Mouse (Mus musculus) gonadal fat pad, adult 2 months (tissue): ENCODE results near the gene Pnpla8. TPM values are rescaled to one million over a fixed set of nuclear protein-coding genes. Genes with fewer than 3 reads are reported as not detected.
"Not testable (repeated sequence)": the region's sequence is repeated elsewhere in the genome, so short reads cannot be mapped to it uniquely, and the experiment has no call there.

ENCODE experiments used
- DNase-seq: peaks from one replicate; pipeline ENCODE4 v3.0.0-alpha.2; 2012; ENCODE audit warnings: low read depth
- polyA plus RNA-seq: library from polyadenylated mRNA; depleted of rRNA; stranded (reverse); fragments of >200 nt; gene quantifications from 2 replicates; pipeline ENCODE4 v1.2.3, GENCODE M21; 2012; rRNA removed

Pnpla8 gene
- polyA plus RNA-seq: 31.5 and 34.0 TPM in 2 replicates

GRCm38 (mm10) chr12:44221070-44221469, at the start of gene Pnpla8:
TSS of gene Pnpla8 (plus strand) at chr12:44221370.
- DNase-seq: not testable (repeated sequence)

GRCm38 (mm10) chr12:44176331-44177037, 44.7 kb upstream of the Pnpla8 start:
- DNase-seq: no peak

GRCm38 (mm10) chr12:44177038-44177355, 44.2 kb upstream of the Pnpla8 start:
- no peak for DNase-seq

DNA sequence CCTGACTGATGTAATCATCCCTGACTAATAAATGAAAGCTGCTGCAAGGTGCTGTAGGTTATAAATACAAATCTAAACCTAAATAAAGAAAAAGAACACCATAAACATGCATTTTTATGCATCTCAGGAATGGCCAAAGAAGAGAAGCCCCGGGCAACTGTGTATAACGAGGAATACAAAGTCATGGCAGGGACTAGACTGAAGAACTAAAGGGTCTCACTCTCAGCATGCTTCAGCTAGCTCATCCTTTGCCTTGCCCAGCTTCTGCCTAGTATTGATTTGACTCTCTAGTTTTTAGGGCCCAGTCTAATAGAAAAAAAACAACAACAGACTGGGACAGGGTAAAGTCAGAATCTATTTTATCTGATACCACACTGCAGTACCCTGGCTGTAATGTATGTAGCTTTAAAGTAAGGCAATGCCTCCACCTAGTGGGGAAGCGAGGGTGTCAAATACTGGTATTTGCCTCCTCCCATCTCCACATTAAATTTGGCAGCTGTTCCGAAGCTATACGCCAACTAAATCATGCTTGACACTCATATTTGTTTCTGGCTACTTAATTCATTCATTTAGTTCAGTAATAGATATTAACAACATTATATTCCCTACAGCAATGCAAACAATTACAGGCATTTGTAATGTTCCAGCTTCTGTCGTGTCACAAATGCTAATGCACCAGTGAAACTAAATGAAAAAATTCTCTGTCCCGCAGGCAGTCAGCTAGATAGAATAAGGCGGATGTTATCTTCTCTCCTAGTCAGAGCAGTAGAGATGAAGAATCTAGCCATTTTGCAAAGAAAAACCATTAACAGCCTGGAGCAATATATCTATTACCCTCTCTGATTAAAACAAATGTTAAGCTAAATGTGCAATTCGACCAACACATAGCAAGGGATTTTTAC, 39.8 kb upstream of the Pnpla8 start:
- no peak for DNase-seq

- DNase-seq: no peak
Measured at GRCm38 (mm10) chr12:44197873-44198525, 23.2 kb upstream of the Pnpla8 start.

GRCm38 (mm10) chr12:44209141-44209823, 11.9 kb upstream of the Pnpla8 start:
- DNase-seq: no peak

- peak; percentile 69 for DNase-seq
Measured at GRCm38 (mm10) chr12:44209824-44210752, 11.1 kb upstream of the Pnpla8 start, which contains the start of gene Dnajb9. TSS of gene Dnajb9 (minus strand) at chr12:44210326.

- DNase-seq: no peak
Measured at GRCm38 (mm10) chr12:44211555-44211954, 9.6 kb upstream of the Pnpla8 start.

DNA sequence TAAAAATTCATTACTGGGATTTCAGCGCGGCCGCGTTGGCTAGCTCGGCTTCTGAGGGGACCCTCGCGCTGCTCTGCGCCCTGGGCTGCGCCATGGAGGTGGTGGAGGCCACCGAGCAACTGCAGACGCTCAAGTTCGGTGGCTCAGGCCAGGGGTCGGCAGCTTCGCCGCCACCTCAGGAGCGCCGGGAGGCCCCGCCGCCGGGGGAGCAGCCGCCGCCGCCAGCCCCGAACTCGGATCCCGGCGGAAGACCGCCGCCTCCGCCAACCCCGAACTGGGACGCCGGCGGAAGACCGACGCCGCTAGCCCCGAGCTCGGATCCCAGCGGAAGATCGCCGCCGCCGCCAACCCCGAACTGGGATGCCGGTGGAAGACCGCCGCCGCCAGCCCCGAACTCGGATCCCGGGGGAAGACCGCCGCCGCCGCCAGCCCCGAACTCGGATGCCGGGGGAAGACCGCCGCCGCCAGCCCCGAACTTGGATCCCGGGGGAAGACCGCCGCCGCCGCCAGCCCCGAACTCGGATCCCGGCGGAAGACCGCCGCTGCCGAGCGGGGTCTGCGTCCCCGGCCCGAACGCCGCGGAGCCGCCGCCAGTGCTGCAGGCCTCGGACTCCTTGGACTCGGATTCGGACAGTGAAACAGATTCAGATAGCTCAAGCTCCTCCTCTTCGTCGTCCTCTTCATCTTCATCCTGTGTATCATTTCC, 634 bp downstream of the Pnpla8 start:
- DNase-seq: no peak

GRCm38 (mm10) chr12:44223044-44223443, 1.9 kb downstream of the Pnpla8 start:
- no peak for DNase-seq

DNA sequence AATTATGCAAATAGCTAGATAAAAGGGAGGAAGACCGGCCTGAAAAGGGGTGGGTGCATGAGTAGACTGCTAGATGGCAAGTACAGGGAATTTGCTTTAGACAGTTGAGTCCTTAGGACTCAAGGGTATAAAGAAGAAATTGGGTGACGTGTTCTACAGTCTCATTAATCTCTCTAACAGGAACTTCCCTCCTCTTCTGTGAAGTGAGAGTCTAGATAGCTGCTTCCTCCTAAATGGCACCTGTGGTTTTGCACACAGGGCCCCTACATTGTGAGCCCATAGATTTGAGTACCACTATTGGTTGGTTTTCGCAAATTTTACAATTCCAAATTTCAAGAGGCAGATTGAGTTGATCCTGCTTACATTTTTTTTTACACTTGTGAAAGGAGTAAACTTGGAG, 3.5 kb downstream of the Pnpla8 start:
- no peak for DNase-seq

DNA sequence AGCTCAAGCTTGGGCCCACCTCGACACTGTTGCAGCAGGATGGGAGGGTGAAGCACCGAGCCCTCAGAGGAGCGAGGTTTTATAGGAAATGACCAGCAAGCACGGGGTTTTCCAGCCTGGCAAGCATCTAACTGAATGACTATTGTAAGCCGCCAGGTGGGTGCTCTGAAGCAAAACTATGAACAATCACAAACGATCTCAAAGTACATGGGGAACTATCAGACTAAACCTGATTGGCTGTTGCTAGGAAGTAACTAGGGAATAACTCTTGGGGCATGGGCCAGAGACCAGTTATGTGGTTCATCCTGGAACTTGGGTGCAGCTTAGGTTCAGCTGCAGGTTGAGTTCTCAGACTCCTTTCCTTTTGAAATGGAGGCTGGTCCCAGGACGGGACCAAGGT, 19.9 kb downstream of the Pnpla8 start:
- no peak for DNase-seq

DNA sequence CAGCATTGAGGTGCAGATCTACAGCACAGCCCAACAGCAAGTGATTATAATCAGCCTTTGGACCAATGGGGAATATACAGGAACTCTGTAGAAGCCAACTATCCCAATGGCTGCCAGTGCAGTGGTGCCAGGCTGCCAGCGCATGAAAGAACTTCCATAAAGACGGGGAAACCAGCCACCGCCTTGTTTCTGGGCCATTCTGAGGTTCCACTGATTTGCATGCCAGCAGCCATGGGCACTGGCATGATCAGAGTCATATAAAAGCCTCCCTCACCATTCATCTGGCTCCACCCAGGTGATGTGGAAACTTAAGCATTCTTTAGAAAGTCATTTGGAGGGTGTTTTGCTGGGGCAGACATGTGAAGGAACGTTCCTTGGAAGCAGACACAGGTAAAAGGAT, 21.2 kb downstream of the Pnpla8 start:
- DNase-seq: no peak

DNA sequence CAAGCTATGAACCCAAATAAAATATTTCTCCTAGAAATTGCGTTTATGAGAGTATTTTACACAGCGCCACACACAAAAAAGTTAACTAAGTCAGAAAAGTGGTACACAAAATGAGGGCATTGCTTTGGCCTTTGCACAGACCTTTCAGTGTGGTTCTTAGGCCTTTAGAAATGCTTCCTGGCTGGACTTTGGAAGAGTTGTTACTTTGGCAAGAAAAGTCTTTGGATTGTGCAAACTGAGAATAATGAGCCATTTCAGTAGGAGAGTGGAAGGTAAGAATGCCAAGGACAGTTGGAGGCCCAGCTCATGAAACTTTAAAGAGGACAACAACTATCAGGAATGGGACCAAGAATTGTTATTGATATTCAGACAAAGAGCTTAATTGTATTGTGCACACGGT, 24.6 kb downstream of the Pnpla8 start:
- DNase-seq: no peak

- no peak for DNase-seq
Measured at GRCm38 (mm10) chr12:44248309-44248977, 27.3 kb downstream of the Pnpla8 start.

- DNase-seq: no peak
Measured at GRCm38 (mm10) chr12:44262612-44263011, 41.4 kb downstream of the Pnpla8 start.

DNA sequence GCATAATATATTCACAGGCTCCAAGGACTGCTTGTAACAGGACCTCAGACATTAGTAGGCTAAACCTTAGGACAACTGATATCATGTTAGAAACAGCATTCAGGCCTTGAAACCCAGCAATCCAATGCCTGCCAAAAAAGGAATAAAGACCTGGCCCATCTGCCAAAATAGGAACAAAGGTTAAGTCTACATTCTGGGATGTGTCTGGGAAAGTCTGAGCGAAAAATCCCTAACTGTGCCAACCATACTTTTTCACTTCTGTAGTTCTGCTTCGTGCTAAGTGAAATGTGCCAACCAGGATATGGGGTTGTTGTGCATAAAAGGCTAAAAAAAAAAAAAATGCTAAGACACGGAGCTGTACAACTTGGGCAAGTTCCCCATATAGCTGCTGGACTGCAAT, 44.5 kb downstream of the Pnpla8 start:
- DNase-seq: no peak

GRCm38 (mm10) chr12:44267196-44267595, 46.0 kb downstream of the Pnpla8 start:
- no peak for DNase-seq

- no peak for DNase-seq
Measured at GRCm38 (mm10) chr12:44268728-44269302, 47.6 kb downstream of the Pnpla8 start.
